13 mouse cellular contexts compared by ENCODE assay signal in the genomic region with DNA sequence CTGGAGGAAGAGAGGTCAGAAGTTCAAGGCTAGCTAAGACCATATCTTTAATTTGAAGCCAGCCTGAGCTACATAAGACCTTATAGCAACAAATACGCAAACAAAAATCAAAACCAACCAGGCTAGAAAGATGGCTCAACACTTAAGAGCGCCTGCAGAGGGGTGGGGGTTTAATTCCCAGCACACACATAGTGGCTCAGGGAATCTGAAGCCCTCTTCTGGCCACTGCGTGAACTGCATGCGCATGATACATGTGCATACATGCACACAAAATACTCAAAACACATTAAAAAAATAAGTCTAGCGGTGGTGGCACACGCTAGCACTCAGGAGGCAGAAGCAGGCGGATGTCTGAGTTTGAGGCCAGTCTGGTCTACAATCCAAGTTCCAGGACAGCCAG. TPM values are rescaled to one million over a fixed set of nuclear protein-coding genes. Genes with fewer than 3 reads are reported as not detected.
DNase-seq lines count a peak whose midpoint lies in the region; ATAC-seq and TF ChIP-seq lines count a peak whose summit lies in the region.
"Had no signal": no experiment of that assay in that cellular context is flagged by ENCODE, and none has a peak within 500 bp of the region (broad histone marks: within the 10 kb centered on the region; RNA-seq: fewer than 3 reads in every experiment).

No protein-coding gene starts in this region.

- DNase-seq in testis, postnatal 14 days (ENCODE audit: low spot score), result no peak
- peak; percentile 29 for DNase-seq in brain, adult 2 months (ENCODE audit: low read depth, low spot score)
- no peak for DNase-seq in gastrocnemius, adult 8-10 months (ENCODE audit: low spot score in 2 of 2)
- DNase-seq in left cerebral cortex, adult 18-20 months (ENCODE audit: low spot score in 2 of 2), result no peak
- DNase-seq: cerebellum, postnatal 25 days had no signal

- peaks cover 3% of the 10 kb centered on the region; the same call in 1 of the 2 replicates for H3K9me3 ChIP-seq in intestine, postnatal 0 days (ENCODE audit: control insufficient read depth)
- H3K9me3 ChIP-seq in intestine, embryonic 16.5 days (ENCODE audit: control insufficient read depth, low read length), result no peaks in the 10 kb centered on the region
- H3K9me3 ChIP-seq: intestine, embryonic 15.5 days; stomach, embryonic 15.5 days had no signal

- WGBS in intestine, postnatal 0 days, result 45% methylated on average over 7 of the region's 7 CpGs
- WGBS in intestine, embryonic 16.5 days, result 38% methylated on average over 7 of the region's 7 CpGs

- no peak overlapping the region for H3K9ac ChIP-seq in intestine, postnatal 0 days (ENCODE audit: low read depth, low read length)
- no peak overlapping the region for H3K9ac ChIP-seq in intestine, embryonic 16.5 days (ENCODE audit: low read depth, low read length)
- H3K9ac ChIP-seq: intestine, embryonic 15.5 days; stomach, embryonic 15.5 days had no signal

- TF ChIP-seq CTCF in intestine, postnatal 0 days (IDR thresholded peaks at IDR 0.05; ENCODE audit: low read depth), result peak; percentile 64
- peak; percentile 50; the same call in 1 of the 2 replicates for TF ChIP-seq CTCF in testis, adult 2 months (IDR thresholded peaks at IDR 0.05; ENCODE audit: control insufficient read depth, insufficient read depth, insufficient replicate concordance, low read depth, low read length)

- peaks cover 4% of the 10 kb centered on the region; the same call in 1 of the 2 replicates for H3K4me1 ChIP-seq in intestine, postnatal 0 days (replicated peaks; ENCODE audit: control insufficient read depth, insufficient read depth, low read length)
- H3K4me1 ChIP-seq in intestine, embryonic 16.5 days (ENCODE audit: control insufficient read depth, insufficient read depth, low read length), result peaks cover 5% of the 10 kb centered on the region
- peaks cover 7% of the 10 kb centered on the region for H3K4me1 ChIP-seq in testis, adult 2 months (ENCODE audit: control insufficient read depth, insufficient read depth, low read length)

- ATAC-seq in intestine, postnatal 0 days, result no peak
- no peak for ATAC-seq in intestine, embryonic 16.5 days
- 0 out of 2 replicates have a peak, but pooled peaks have one; percentile 26 for ATAC-seq in neutrophil, adult 5-6 weeks (ENCODE audit: extremely low read depth, insufficient number of reproducible peaks, low FRiP score, poor library complexity, severe bottlenecking)
- ATAC-seq: intestine, embryonic 15.5 days had no signal

- no peak overlapping the region for H3K4me3 ChIP-seq in intestine, postnatal 0 days (ENCODE audit: low read depth, low read length)
- H3K4me3 ChIP-seq in intestine, embryonic 16.5 days (ENCODE audit: low read length), result no peak overlapping the region
- no peak overlapping the region for H3K4me3 ChIP-seq in testis, adult 2 months (ENCODE audit: control insufficient read depth, low read depth, low read length)
- H3K4me3 ChIP-seq: intestine, embryonic 15.5 days; stomach, embryonic 15.5 days had no signal

- peaks cover 44% of the 10 kb centered on the region for H3K27me3 ChIP-seq in intestine, postnatal 0 days (replicated peaks; ENCODE audit: control insufficient read depth, insufficient read depth, low read length)
- peaks cover 43% of the 10 kb centered on the region for H3K27me3 ChIP-seq in intestine, embryonic 16.5 days (replicated peaks; ENCODE audit: control insufficient read depth, insufficient read depth, low read length)
- peaks cover 7% of the 10 kb centered on the region; the same call in 1 of the 2 replicates for H3K27me3 ChIP-seq in testis, adult 2 months (ENCODE audit: control insufficient read depth, insufficient read depth, low read length)

- no peak for TF ChIP-seq POLR2A in testis, adult 2 months (IDR thresholded peaks at IDR 0.05; ENCODE audit: control insufficient read depth, low read depth, low read length)

- H3K36me3 ChIP-seq in intestine, postnatal 0 days (ENCODE audit: control insufficient read depth, insufficient read depth), result no peaks in the 10 kb centered on the region
- H3K36me3 ChIP-seq in intestine, embryonic 16.5 days (ENCODE audit: control insufficient read depth, insufficient read depth, low read length), result no peaks in the 10 kb centered on the region
- no peaks in the 10 kb centered on the region for H3K36me3 ChIP-seq in testis, adult 2 months (ENCODE audit: control insufficient read depth, insufficient read depth, low read length)
- H3K36me3 ChIP-seq: intestine, embryonic 15.5 days; stomach, embryonic 15.5 days had no signal

- H3K27ac ChIP-seq in intestine, postnatal 0 days (ENCODE audit: low read depth, low read length), result no peak overlapping the region
- no peak overlapping the region for H3K27ac ChIP-seq in intestine, embryonic 16.5 days (ENCODE audit: low read length)
- H3K27ac ChIP-seq in testis, adult 2 months (ENCODE audit: control insufficient read depth, insufficient read depth, low read depth, low read length), result no peak overlapping the region
- H3K27ac ChIP-seq: intestine, embryonic 15.5 days; stomach, embryonic 15.5 days had no signal

- H3K4me2 ChIP-seq in intestine, postnatal 0 days (replicated peaks; ENCODE audit: low read depth), result no peak overlapping the region
- H3K4me2 ChIP-seq in intestine, embryonic 16.5 days (ENCODE audit: low read depth, low read length), result no peak overlapping the region
- H3K4me2 ChIP-seq: intestine, embryonic 15.5 days; stomach, embryonic 15.5 days had no signal

RNA-seq across cellular contexts. Expression of gene Wnt1, which starts 3.9 kb away (rescaled TPM):
- not detected in 2 replicates for polyA plus RNA-seq in intestine, postnatal 0 days (2015; fragmentation: Nextera tagmentation; extraction: Ambion mirVana)
- not detected in 2 replicates for polyA plus RNA-seq in intestine, embryonic 16.5 days (2015; fragmentation: Nextera tagmentation; extraction: Ambion mirVana)
- 3.5 and 4.0 TPM in 2 replicates for polyA plus RNA-seq in testis, adult 2 months (2012; rRNA removed)
- total RNA-seq in neutrophil, adult 5-6 weeks (2017), result not detected in 2 replicates
- not detected for total RNA-seq in gastrocnemius, adult 8-10 months (2022)
- not detected for total RNA-seq in left cerebral cortex, adult 18-20 months (2021)
- total RNA-seq: granulocyte monocyte progenitor cell, adult 5-6 weeks had no signal
- polyA plus RNA-seq: intestine, embryonic 15.5 days; limb, embryonic 14.5 days; stomach, embryonic 15.5 days had no signal

RNA-seq across cellular contexts. Expression of gene Wnt10b, which starts 7.8 kb away (rescaled TPM):
- 0.08 TPM in 1 of 2 replicates, not detected in the other for polyA plus RNA-seq in intestine, postnatal 0 days (2015; fragmentation: Nextera tagmentation; extraction: Ambion mirVana)
- polyA plus RNA-seq in intestine, embryonic 16.5 days (2015; fragmentation: Nextera tagmentation; extraction: Ambion mirVana), result 0.09 TPM in 1 of 2 replicates, not detected in the other
- 0.47 and 0.67 TPM in 2 replicates for polyA plus RNA-seq in testis, adult 2 months (2012; rRNA removed)
- total RNA-seq in neutrophil, adult 5-6 weeks (2017), result 0.58 and 0.74 TPM in 2 replicates
- total RNA-seq in gastrocnemius, adult 8-10 months (2022), result 1 to 10 TPM in 1 of 4 experiments, under 1 TPM in 3; 0.48 to 1.1 (median 0.85) TPM
- 1 to 10 TPM in 1 of 2 experiments, under 1 TPM in 1; 0.63 to 1.1 TPM for total RNA-seq in left cerebral cortex, adult 18-20 months (2021)
- polyA plus RNA-seq: intestine, embryonic 15.5 days had no signal

RNA-seq across cellular contexts. Expression of gene Arf3, which starts 22.7 kb away (rescaled TPM):
- polyA plus RNA-seq in intestine, postnatal 0 days (2015; fragmentation: Nextera tagmentation; extraction: Ambion mirVana), result 31.8 and 35.3 TPM in 2 replicates
- polyA plus RNA-seq in intestine, embryonic 16.5 days (2015; fragmentation: Nextera tagmentation; extraction: Ambion mirVana), result 35.4 and 40.1 TPM in 2 replicates
- polyA plus RNA-seq in testis, adult 2 months (2012; rRNA removed), result 60.1 and 80.4 TPM in 2 replicates
- 53.5 and 60.3 TPM in 2 replicates for total RNA-seq in neutrophil, adult 5-6 weeks (2017)
- total RNA-seq in gastrocnemius, adult 8-10 months (2022), result 1 to 10 TPM; 6.9 to 8.9 (median 8.1) TPM
- total RNA-seq in left cerebral cortex, adult 18-20 months (2021), result 100 to 1,000 TPM; 724 to 773 TPM

RNA-seq across cellular contexts. Expression of gene Ddn, which starts 23.5 kb away (rescaled TPM):
- polyA plus RNA-seq in intestine, postnatal 0 days (2015; fragmentation: Nextera tagmentation; extraction: Ambion mirVana), result 0.07 TPM in 1 of 2 replicates, not detected in the other
- not detected in 2 replicates for polyA plus RNA-seq in intestine, embryonic 16.5 days (2015; fragmentation: Nextera tagmentation; extraction: Ambion mirVana)
- 0.02 TPM in 1 of 2 replicates, not detected in the other for polyA plus RNA-seq in testis, adult 2 months (2012; rRNA removed)
- 0.12 and 0.25 TPM in 2 replicates for total RNA-seq in neutrophil, adult 5-6 weeks (2017)
- total RNA-seq in gastrocnemius, adult 8-10 months (2022), result under 1 TPM; 0.12 to 0.67 (median 0.43) TPM
- total RNA-seq in left cerebral cortex, adult 18-20 months (2021), result 100 to 1,000 TPM; 778 to 797 TPM
- total RNA-seq: granulocyte monocyte progenitor cell, adult 5-6 weeks had no signal
- polyA plus RNA-seq: intestine, embryonic 15.5 days; stomach, embryonic 15.5 days had no signal

RNA-seq across cellular contexts. Expression of gene Prkag1, which starts 45.6 kb away (rescaled TPM):
- polyA plus RNA-seq in intestine, postnatal 0 days (2015; fragmentation: Nextera tagmentation; extraction: Ambion mirVana), result 67.0 and 67.3 TPM in 2 replicates
- polyA plus RNA-seq in intestine, embryonic 16.5 days (2015; fragmentation: Nextera tagmentation; extraction: Ambion mirVana), result 92.2 and 94.6 TPM in 2 replicates
- 18.4 and 19.5 TPM in 2 replicates for polyA plus RNA-seq in testis, adult 2 months (2012; rRNA removed)
- 107 and 111 TPM in 2 replicates for total RNA-seq in neutrophil, adult 5-6 weeks (2017)
- 10 to 100 TPM; 43.8 to 55.0 (median 46.9) TPM for total RNA-seq in gastrocnemius, adult 8-10 months (2022)
- total RNA-seq in left cerebral cortex, adult 18-20 months (2021), result 10 to 100 TPM; 54.6 to 56.2 TPM

Comparison
In these comparisons a context has a peak if more than half of its experiments do, and no peak if none do; other contexts are left out.
1. RNA of gene Arf3, which starts 22.7 kb away (total RNA-seq): 724 to 773 TPM in left cerebral cortex, adult 18-20 months; 53.5 to 60.3 TPM in neutrophil, adult 5-6 weeks and 6.9 to 8.9 TPM in gastrocnemius, adult 8-10 months; every median in the first group is over 10 times any median in the second.